Mouse (Mus musculus) thymus, postnatal 14 days (tissue): ENCODE data around the gene Tcn2.

ENCODE experiments used
- DNase-seq: peaks from one replicate; pipeline ENCODE4 v3.0.0; 2021

Gene Tcn2

DNA sequence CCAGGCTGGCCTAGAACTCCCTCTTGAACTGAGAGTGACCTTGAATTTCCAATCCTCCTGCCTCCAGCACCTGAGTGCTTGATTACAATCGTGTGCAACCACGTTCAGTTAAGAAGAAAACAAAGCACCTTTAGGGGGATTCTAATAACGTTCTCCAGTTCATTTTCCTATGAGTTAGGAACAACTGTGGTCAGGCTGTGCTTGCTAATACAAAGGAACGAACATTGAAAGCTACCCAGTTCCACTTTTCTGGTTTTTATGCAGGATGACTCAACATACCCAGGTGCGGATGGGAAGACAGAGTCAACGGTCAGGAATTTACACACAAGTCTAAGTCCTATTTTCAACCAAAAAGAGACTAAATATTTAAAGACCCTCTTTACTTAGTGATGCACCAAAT lies 38.0 kb downstream of the Tcn2 start:
- DNase-seq: no peak

DNA sequence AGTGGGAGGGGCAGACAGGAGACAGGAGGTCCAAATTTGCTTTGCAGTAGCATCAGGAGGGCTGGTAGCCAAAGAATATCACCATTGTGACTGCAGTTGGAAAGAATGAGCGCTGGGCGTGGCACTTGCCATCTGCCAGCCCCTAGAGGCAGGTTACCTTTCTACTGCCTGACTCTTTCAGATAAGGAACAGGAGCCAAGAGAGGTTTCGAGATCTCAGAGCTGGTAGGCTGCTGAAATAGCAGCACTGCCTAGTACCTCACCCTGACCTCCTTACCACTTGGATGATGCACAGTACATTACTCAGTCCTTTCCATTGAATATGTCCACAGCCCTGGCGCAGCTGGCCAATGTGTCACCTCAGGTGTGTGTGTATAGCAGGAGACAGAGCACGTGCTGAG lies 44.6 kb downstream of the Tcn2 start:
- no peak for DNase-seq

DNA sequence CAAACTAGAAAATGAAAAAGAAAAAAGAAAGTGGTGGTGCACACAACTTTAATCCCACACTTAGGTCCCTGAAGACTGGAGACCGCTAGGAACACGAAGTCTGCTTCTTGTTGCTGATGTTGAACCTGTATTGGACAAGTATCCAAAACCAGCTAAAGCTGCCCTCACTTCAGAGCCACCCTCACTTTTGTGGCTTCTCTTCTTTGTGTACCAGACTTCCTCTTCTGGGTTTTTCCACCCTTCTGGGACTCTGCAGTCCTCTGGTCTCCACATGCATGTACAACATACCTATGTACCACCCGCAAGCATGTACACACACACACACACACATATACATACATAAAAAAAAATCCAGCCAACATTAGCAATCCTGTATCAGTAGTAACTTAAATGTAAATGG lies 48.2 kb downstream of the Tcn2 start:
- no peak for DNase-seq

DNA sequence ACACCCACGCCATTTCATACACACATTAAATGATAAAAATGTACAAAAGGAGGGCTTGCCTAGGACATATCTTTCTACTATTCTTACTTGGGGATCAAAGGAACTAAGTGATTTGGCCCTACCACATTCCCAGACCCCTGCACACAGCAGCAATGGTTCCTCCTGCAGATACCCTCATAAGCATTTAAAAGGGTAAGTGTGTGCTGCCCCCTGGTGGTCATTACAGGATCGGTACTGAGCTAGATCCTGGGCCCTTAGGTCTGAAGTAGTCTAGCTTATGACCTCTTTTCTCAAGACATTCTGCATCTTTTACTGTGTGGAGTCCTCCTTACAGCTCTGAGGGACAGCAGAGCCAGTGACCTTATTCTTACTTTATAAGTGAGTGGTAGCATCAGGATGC lies 52.1 kb downstream of the Tcn2 start:
- peak; percentile 78 for DNase-seq

DNA sequence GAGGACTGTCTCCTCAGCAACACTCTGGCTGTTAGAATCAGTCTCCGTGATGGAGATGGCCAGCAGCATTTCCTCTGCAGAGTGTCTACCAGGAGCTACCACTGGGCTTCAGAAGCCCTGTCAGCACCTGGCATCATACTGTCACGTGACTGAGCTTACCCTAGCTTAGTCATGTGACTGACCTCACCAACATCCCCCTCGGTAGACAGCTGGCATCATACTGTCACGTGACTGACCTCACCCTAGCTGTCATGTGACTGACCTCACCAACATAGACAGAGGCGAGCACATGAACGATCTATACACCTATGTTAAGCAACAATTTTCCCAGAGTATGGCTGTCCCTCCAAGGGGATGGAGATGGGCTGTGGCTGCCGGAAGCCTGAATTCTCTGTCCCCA lies 53.3 kb downstream of the Tcn2 start:
- peak; percentile 14 for DNase-seq

DNA sequence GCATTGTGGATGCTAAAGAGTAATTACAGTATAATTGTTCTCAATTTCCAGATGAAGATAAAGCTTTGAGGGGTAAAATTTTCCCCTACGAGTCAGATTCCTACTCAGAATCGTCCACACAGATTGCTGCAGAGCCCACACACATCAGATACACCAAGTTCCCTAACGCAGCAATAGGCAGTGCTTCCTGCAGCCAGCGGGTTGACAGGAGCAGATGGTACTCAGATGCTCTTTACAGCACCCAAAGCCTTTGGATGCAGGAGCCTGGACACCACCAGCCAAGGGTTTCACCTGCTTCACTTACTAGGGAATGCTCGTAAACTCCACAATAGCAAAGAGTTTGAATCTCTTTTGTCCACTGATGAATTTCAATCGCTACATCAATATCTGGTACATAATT lies 55.5 kb downstream of the Tcn2 start:
- no peak for DNase-seq
